Mouse (Mus musculus): ENCODE measurements at regions not wholly inside any gene's neighbourhood (a gene's known extent, or its start where the extent isn't known, plus 50 kb on each side); places are given as distances from the start of the nearest gene placed in this dataset.

GRCm38 (mm10) chr4:89082838-89083237 is 54.1 kb upstream of the Mtap start:
- H3K27me3 ChIP-seq (ENCODE audit: control insufficient read depth, insufficient read depth, low read length): no peaks in the 10 kb centered on the region
- H3K4me3 ChIP-seq (ENCODE audit: low read depth, low read length): no peak overlapping the region
- no peak overlapping the region for H3K27ac ChIP-seq (ENCODE audit: insufficient read depth, low read depth, low read length)
- peaks cover 6% of the 10 kb centered on the region; the same call in 1 of the 2 replicates for H3K4me1 ChIP-seq (ENCODE audit: control insufficient read depth, insufficient read depth, insufficient read length, low read length)
- no peak for TF ChIP-seq CTCF (IDR thresholded peaks at IDR 0.05; ENCODE audit: extremely low read depth, insufficient read length, insufficient replicate concordance, low read depth, low read length)
- no peak for TF ChIP-seq POLR2A (IDR thresholded peaks at IDR 0.05; ENCODE audit: low read depth, low read length)
- H3K36me3 ChIP-seq (ENCODE audit: control insufficient read depth, insufficient read depth, low read length): no peaks in the 10 kb centered on the region
- 24% methylated on average over 3 of the region's 3 CpGs for WGBS

- no peaks in the 10 kb centered on the region for H3K27me3 ChIP-seq (ENCODE audit: control insufficient read depth, insufficient read depth, low read length)
- peaks cover 6% of the 10 kb centered on the region; the same call in 1 of the 2 replicates for H3K4me1 ChIP-seq (ENCODE audit: control insufficient read depth, insufficient read depth, insufficient read length, low read length)
- no peaks in the 10 kb centered on the region for H3K36me3 ChIP-seq (ENCODE audit: control insufficient read depth, insufficient read depth, low read length)
- no peak overlapping the region for H3K27ac ChIP-seq (ENCODE audit: insufficient read depth, low read depth, low read length)
- no peak overlapping the region for H3K4me3 ChIP-seq (ENCODE audit: low read depth, low read length)
- TF ChIP-seq POLR2A (IDR thresholded peaks at IDR 0.05; ENCODE audit: low read depth, low read length) (no peak), CTCF (IDR thresholded peaks at IDR 0.05; ENCODE audit: extremely low read depth, insufficient read length, insufficient replicate concordance, low read depth, low read length) (no peak)
- WGBS: 87% methylated on average over 9 of the region's 9 CpGs
Measured at GRCm38 (mm10) chr4:89078485-89078884, 58.4 kb upstream of the Mtap start.

DNA sequence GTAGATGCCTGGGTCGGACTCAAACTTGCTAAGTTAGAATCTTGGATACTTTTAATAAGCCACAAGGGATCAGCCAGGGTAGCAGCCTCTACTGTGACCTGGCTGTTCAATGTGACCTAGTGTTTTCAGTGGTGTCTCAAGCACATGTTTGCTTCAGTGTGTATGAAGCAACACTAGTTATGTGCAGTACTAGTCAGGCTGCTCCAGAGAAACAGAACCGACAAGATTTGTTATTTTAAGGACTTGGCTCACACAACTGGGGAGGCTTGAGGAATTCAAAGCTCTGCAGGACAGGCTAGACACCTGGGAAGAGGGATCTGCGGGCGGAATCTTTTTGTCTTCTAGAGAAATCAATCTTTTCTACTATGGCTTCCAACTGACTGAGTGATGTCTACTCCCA is 62.2 kb upstream of the Mtap start:
- Histone ChIP-seq H3K4me1 (ENCODE audit: control insufficient read depth, insufficient read depth, insufficient read length, low read length) (no peaks in the 10 kb centered on the region), H3K36me3 (ENCODE audit: control insufficient read depth, insufficient read depth, low read length) (no peaks in the 10 kb centered on the region), H3K27me3 (ENCODE audit: control insufficient read depth, insufficient read depth, low read length) (no peaks in the 10 kb centered on the region), H3K27ac (ENCODE audit: insufficient read depth, low read depth, low read length) (no peak overlapping the region), H3K4me3 (ENCODE audit: low read depth, low read length) (no peak overlapping the region)
- 71% methylated on average over 4 of the region's 4 CpGs for WGBS
- TF ChIP-seq CTCF (IDR thresholded peaks at IDR 0.05; ENCODE audit: extremely low read depth, insufficient read length, insufficient replicate concordance, low read depth, low read length) (no peak), POLR2A (IDR thresholded peaks at IDR 0.05; ENCODE audit: low read depth, low read length) (no peak)

GRCm38 (mm10) chr4:89070430-89070829 is 66.5 kb upstream of the Mtap start:
- no peak overlapping the region for H3K27ac ChIP-seq (ENCODE audit: insufficient read depth, low read depth, low read length)
- 63% methylated on average over 2 of the region's 2 CpGs for WGBS
- no peaks in the 10 kb centered on the region for H3K4me1 ChIP-seq (ENCODE audit: control insufficient read depth, insufficient read depth, insufficient read length, low read length)

DNA sequence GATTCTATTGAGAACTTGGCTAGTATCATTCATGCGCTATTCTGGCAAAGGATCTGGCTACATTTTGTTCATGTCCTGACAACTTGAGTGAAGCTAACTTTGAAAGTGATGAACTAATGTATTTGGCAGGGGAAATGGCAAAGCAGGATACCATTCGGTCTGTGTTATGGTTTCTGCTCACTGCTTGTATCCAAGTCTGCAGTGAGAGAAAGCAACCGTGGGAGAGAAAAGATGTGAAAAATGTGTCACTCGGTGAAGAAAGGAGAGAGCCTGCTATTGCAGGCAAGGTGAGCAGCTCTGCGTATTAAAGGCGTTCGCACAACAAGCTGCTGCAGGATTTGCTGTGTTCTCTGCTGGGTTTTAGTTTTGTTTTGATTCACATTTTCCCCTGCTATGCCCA is 72.5 kb upstream of the Mtap start:
- no peak for TF ChIP-seq POLR2A (IDR thresholded peaks at IDR 0.05; ENCODE audit: low read depth, low read length)
- TF ChIP-seq CTCF (IDR thresholded peaks at IDR 0.05; ENCODE audit: extremely low read depth, insufficient read length, insufficient replicate concordance, low read depth, low read length): no peak
- no peaks in the 10 kb centered on the region for H3K4me1 ChIP-seq (ENCODE audit: control insufficient read depth, insufficient read depth, insufficient read length, low read length)
- WGBS: 89% methylated on average over 7 of the region's 7 CpGs
- no peak overlapping the region for H3K4me3 ChIP-seq (ENCODE audit: low read depth, low read length)
- H3K27me3 ChIP-seq (ENCODE audit: control insufficient read depth, insufficient read depth, low read length): no peaks in the 10 kb centered on the region; the same call in 1 of the 2 replicates
- no peak overlapping the region for H3K27ac ChIP-seq (ENCODE audit: insufficient read depth, low read depth, low read length)
- no peaks in the 10 kb centered on the region for H3K36me3 ChIP-seq (ENCODE audit: control insufficient read depth, insufficient read depth, low read length)

More at GRCm38 (mm10) chr4:89070430-89070829, 66.5 kb upstream of the Mtap start:
- Histone ChIP-seq H3K4me3 (ENCODE audit: low read depth, low read length) (no peak overlapping the region), H3K36me3 (ENCODE audit: control insufficient read depth, insufficient read depth, low read length) (no peaks in the 10 kb centered on the region), H3K27me3 (ENCODE audit: control insufficient read depth, insufficient read depth, low read length) (no peaks in the 10 kb centered on the region)
- TF ChIP-seq CTCF (IDR thresholded peaks at IDR 0.05; ENCODE audit: extremely low read depth, insufficient read length, insufficient replicate concordance, low read depth, low read length) (no peak), POLR2A (IDR thresholded peaks at IDR 0.05; ENCODE audit: low read depth, low read length) (no peak)

- Histone ChIP-seq H3K4me1 (ENCODE audit: control insufficient read depth, insufficient read depth, insufficient read length, low read length) (no peaks in the 10 kb centered on the region), H3K36me3 (ENCODE audit: control insufficient read depth, insufficient read depth, low read length) (no peaks in the 10 kb centered on the region), H3K27me3 (ENCODE audit: control insufficient read depth, insufficient read depth, low read length) (no peaks in the 10 kb centered on the region; the same call in 1 of the 2 replicates), H3K4me3 (ENCODE audit: low read depth, low read length) (no peak overlapping the region), H3K27ac (ENCODE audit: insufficient read depth, low read depth, low read length) (no peak overlapping the region)
- TF ChIP-seq CTCF (IDR thresholded peaks at IDR 0.05; ENCODE audit: extremely low read depth, insufficient read length, insufficient replicate concordance, low read depth, low read length): no peak
- 45% methylated on average over 1 of the region's 1 CpGs for WGBS
Measured at GRCm38 (mm10) chr4:89062384-89062783, 74.5 kb upstream of the Mtap start.

DNA sequence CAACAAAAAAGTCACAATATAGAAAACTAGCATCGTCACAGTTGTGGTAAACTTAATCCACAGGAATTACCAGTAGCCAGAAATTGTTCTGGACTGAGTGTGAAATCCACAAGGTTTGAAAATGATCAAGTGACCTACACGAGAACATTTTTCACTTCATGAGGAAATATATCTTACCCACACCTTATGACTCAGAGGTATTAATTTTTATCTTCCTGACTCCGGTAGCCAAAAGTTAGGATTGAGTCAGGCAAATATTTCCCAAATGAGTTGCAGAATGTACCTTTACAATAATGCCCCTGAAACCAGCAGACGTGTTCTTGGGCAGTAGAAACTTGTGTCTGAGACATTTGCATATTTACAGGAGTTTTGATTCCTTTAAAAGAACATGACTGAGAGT is 75.3 kb upstream of the Mtap start:
- WGBS: 64% methylated on average over 4 of the region's 4 CpGs
- TF ChIP-seq POLR2A (IDR thresholded peaks at IDR 0.05; ENCODE audit: low read depth, low read length): no peak
- no peak for TF ChIP-seq CTCF (IDR thresholded peaks at IDR 0.05; ENCODE audit: extremely low read depth, insufficient read length, insufficient replicate concordance, low read depth, low read length)
- H3K4me3 ChIP-seq (ENCODE audit: low read depth, low read length): no peak overlapping the region

GRCm38 (mm10) chr4:89057573-89057972 is 79.3 kb upstream of the Mtap start:
- Histone ChIP-seq H3K4me3 (ENCODE audit: low read depth, low read length) (no peak overlapping the region), H3K36me3 (ENCODE audit: control insufficient read depth, insufficient read depth, low read length) (no peaks in the 10 kb centered on the region), H3K4me1 (ENCODE audit: control insufficient read depth, insufficient read depth, insufficient read length, low read length) (no peaks in the 10 kb centered on the region), H3K27me3 (ENCODE audit: control insufficient read depth, insufficient read depth, low read length) (no peaks in the 10 kb centered on the region), H3K27ac (ENCODE audit: insufficient read depth, low read depth, low read length) (no peak overlapping the region)
- TF ChIP-seq CTCF (IDR thresholded peaks at IDR 0.05; ENCODE audit: extremely low read depth, insufficient read length, insufficient replicate concordance, low read depth, low read length) (no peak), POLR2A (IDR thresholded peaks at IDR 0.05; ENCODE audit: low read depth, low read length) (no peak)

More for the DNA sequence above, 75.3 kb upstream of the Mtap start:
- no peak overlapping the region for H3K27ac ChIP-seq (ENCODE audit: insufficient read depth, low read depth, low read length)
- no peaks in the 10 kb centered on the region for H3K4me1 ChIP-seq (ENCODE audit: control insufficient read depth, insufficient read depth, insufficient read length, low read length)
- H3K27me3 ChIP-seq (ENCODE audit: control insufficient read depth, insufficient read depth, low read length): no peaks in the 10 kb centered on the region; the same call in 1 of the 2 replicates
- H3K36me3 ChIP-seq (ENCODE audit: control insufficient read depth, insufficient read depth, low read length): no peaks in the 10 kb centered on the region

All from small intestine, adult 2 months (tissue).